Mouse (Mus musculus) cerebellum, adult 2 months (tissue): ENCODE results near the gene Med21.

Experiments
- CTCF ChIP-seq: fragments of 200-500 bp; IDR thresholded peaks from 2 replicates; pipeline ENCODE4 v1.5.1; 2011; ENCODE audit warnings: low read depth, mild to moderate bottlenecking, control low read depth, low read length, moderate library complexity, borderline replicate concordance; ENCODE audit not compliant: insufficient read depth
- POLR2A ChIP-seq: fragments of 200-500 bp; IDR thresholded peaks from 2 replicates; pipeline ENCODE4 v1.6.1; 2011; ENCODE audit warnings: low read length, control low read depth, borderline replicate concordance; ENCODE audit not compliant: insufficient read depth

DNA sequence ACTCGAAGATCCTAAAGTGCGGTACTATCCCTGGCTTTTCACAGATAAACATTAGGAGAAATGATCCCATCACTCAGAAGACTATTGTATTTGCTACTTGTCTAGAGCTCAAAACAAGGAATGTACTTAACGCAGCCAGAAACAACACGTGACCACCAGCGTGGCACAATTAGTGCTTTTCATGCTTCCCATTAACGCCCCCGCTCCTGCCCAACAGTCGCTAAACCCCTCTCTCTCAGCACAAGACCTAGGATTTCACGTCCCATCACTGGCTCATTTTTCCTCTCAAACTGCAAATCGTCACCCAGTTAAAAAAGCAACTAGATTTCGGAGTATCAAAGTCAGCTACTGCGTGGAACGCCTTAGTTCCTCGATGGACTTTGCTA, 8.7 kb upstream of the Med21 start:
- TF ChIP-seq CTCF (no peak), POLR2A (no peak; the same call in 1 of the 2 replicates)
